Mouse (Mus musculus) embryo, embryonic 11 days (tissue): ENCODE data around the gene Cdk5rap1.

Experiments used
- DNase-seq: peaks from one replicate; pipeline ENCODE4 v3.0.0-alpha.2; 2015

Cdk5rap1 gene

GRCm38 (mm10) chr2:154372842-154373500 is at the start of gene Cdk5rap1:
Cdk5rap1 (minus strand) TSS chr2:154373010.
- DNase-seq = no peak

GRCm38 (mm10) chr2:154422181-154422580 is 49.4 kb upstream of the Cdk5rap1 start:
- no peak for DNase-seq

- DNase-seq = peak; percentile 79
These were observed 48.3 kb upstream of the Cdk5rap1 start for GRCm38 (mm10) chr2:154420942-154421731.

GRCm38 (mm10) chr2:154419631-154420515 is 47.1 kb upstream of the Cdk5rap1 start:
- no peak for DNase-seq

GRCm38 (mm10) chr2:154418001-154418400 is 45.2 kb upstream of the Cdk5rap1 start:
- no peak for DNase-seq

GRCm38 (mm10) chr2:154417107-154417506 is 44.3 kb upstream of the Cdk5rap1 start:
- DNase-seq = peak; percentile 81

GRCm38 (mm10) chr2:154412018-154412666 is 39.3 kb upstream of the Cdk5rap1 start:
- DNase-seq = peak; percentile 69

GRCm38 (mm10) chr2:154410355-154410754 is 37.5 kb upstream of the Cdk5rap1 start:
- no peak for DNase-seq

- DNase-seq = peak; percentile 89
These were observed 35.0 kb upstream of the Cdk5rap1 start, which contains the start of gene Snta1 for GRCm38 (mm10) chr2:154407643-154408445. Snta1 (minus strand) TSS chr2:154408099.

GRCm38 (mm10) chr2:154407063-154407642 is 34.3 kb upstream of the Cdk5rap1 start:
- DNase-seq = no peak

GRCm38 (mm10) chr2:154405447-154405994 is 32.7 kb upstream of the Cdk5rap1 start:
- DNase-seq = no peak

GRCm38 (mm10) chr2:154402811-154403210 is 30.0 kb upstream of the Cdk5rap1 start:
- peak; percentile 57 for DNase-seq

GRCm38 (mm10) chr2:154401976-154402375 is 29.2 kb upstream of the Cdk5rap1 start:
- DNase-seq = no peak

- DNase-seq = no peak
These were observed 26.5 kb upstream of the Cdk5rap1 start for GRCm38 (mm10) chr2:154399325-154399724.

- no peak for DNase-seq
These were observed 25.5 kb upstream of the Cdk5rap1 start for GRCm38 (mm10) chr2:154398267-154398666.

GRCm38 (mm10) chr2:154396529-154396928 is 23.7 kb upstream of the Cdk5rap1 start:
- no peak for DNase-seq

GRCm38 (mm10) chr2:154394602-154395001 is 21.8 kb upstream of the Cdk5rap1 start:
- DNase-seq = no peak

GRCm38 (mm10) chr2:154390180-154390964 is 17.6 kb upstream of the Cdk5rap1 start:
- DNase-seq = no peak

GRCm38 (mm10) chr2:154379103-154379502 is 6.3 kb upstream of the Cdk5rap1 start:
- no peak for DNase-seq
